Mouse (Mus musculus): ENCODE measurements at regions not wholly inside any gene's neighbourhood (a gene's known extent, or its start where the extent isn't known, plus 50 kb on each side); places are given as distances from the start of the nearest gene placed in this dataset.
A peak's percentile ranks its signal among the peaks of the same experiment; 100 is the strongest.

DNA sequence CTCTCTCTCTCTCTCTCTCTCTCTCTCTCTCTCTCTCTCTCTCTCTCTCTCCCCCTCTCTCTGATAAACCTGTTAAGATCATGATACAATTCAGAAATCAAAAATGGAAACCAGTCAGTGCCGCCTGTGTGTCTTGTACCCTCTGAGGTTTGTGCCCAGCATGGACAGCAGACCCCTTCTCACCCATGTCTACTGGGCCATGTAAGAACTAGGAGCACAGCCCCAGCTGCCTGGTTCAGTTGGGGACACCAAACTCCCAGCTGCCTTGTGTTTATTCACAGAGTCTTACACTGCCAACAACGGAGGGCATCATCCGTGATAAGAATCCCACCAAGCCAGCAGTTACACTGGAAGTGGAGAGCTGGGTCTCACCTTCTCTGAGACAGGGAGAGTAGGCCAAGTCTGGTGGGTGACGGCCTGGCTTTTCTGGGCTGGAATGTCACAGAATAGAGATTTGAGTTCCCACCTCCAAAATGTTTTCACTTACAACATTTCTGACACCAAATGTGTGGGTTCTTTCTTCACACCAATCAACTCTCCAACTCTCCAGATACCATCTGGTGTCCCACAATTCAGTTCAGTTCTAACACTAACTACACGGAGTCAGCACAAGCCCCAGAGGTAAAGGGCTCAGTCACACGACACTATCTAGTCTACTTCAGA is 92.2 kb upstream of the Oxgr1 start:
- Histone ChIP-seq H3K27me3 (ENCODE audit: control insufficient read depth, insufficient read depth, low read length) (no peaks in the 10 kb centered on the region), H3K4me1 (replicated peaks; ENCODE audit: control insufficient read depth, insufficient read depth, low read length) (peaks cover 5% of the 10 kb centered on the region; the same call in 1 of the 2 replicates), H3K4me2 (replicated peaks) (no peak overlapping the region), H3K27ac (no peak overlapping the region), H3K9me3 (ENCODE audit: control insufficient read depth, low read length) (no peaks in the 10 kb centered on the region), H3K36me3 (replicated peaks; ENCODE audit: control insufficient read depth, insufficient read depth) (no peaks in the 10 kb centered on the region), H3K9ac (no peak overlapping the region), H3K4me3 (replicated peaks; ENCODE audit: low read length) (no peak overlapping the region)
- ATAC-seq (ENCODE audit: low FRiP score): no peak
- DNase-seq (ENCODE audit: low spot score): no peak
- WGBS: 91% methylated on average over 6 of the region's 6 CpGs

GRCm38 (mm10) chr14:120135198-120135597 is 93.0 kb upstream of the Oxgr1 start:
- no peak overlapping the region for H3K4me2 ChIP-seq (replicated peaks)

DNA sequence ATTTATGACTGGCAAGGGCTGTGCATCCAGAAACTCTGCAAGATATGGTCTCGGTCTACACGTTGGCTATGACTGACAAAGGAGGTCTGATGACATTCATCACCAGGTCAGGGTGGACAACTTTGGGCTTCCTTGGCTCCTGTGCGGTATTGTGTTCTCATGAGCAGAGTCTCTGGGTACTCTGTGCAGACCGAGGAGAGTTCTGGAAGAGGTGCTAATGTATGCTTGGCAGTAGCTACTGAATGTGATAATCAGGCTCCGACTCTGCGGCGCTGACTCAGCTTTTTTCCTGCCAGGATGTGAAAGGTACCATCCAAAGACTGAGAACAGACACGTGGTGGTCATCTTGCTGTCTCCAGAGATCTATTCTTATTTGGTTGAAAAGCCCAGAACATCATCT is 94.5 kb upstream of the Oxgr1 start:
- 88% methylated on average over 8 of the region's 8 CpGs for WGBS
- no peaks in the 10 kb centered on the region for H3K9me3 ChIP-seq (ENCODE audit: control insufficient read depth, low read length)
- no peak for ATAC-seq (ENCODE audit: low FRiP score)

More at GRCm38 (mm10) chr14:120135198-120135597, 93.0 kb upstream of the Oxgr1 start:
- no peak overlapping the region for H3K27ac ChIP-seq
- 72% methylated on average over 5 of the region's 5 CpGs for WGBS
- ATAC-seq (ENCODE audit: low FRiP score): no peak
- H3K4me3 ChIP-seq (replicated peaks; ENCODE audit: low read length): no peak overlapping the region
- no peaks in the 10 kb centered on the region for H3K9me3 ChIP-seq (ENCODE audit: control insufficient read depth, low read length)
- no peaks in the 10 kb centered on the region for H3K27me3 ChIP-seq (ENCODE audit: control insufficient read depth, insufficient read depth, low read length)
- H3K9ac ChIP-seq: no peak overlapping the region
- peaks cover 9% of the 10 kb centered on the region; the same call in 1 of the 2 replicates for H3K4me1 ChIP-seq (replicated peaks; ENCODE audit: control insufficient read depth, insufficient read depth, low read length)
- H3K36me3 ChIP-seq (replicated peaks; ENCODE audit: control insufficient read depth, insufficient read depth): no peaks in the 10 kb centered on the region
- DNase-seq (ENCODE audit: low spot score): no peak

GRCm38 (mm10) chr14:120137680-120138136 is 95.5 kb upstream of the Oxgr1 start:
- Histone ChIP-seq H3K9me3 (ENCODE audit: control insufficient read depth, low read length) (no peaks in the 10 kb centered on the region), H3K27me3 (ENCODE audit: control insufficient read depth, insufficient read depth, low read length) (no peaks in the 10 kb centered on the region), H3K9ac (no peak overlapping the region), H3K36me3 (replicated peaks; ENCODE audit: control insufficient read depth, insufficient read depth) (no peaks in the 10 kb centered on the region), H3K4me1 (replicated peaks; ENCODE audit: control insufficient read depth, insufficient read depth, low read length) (peaks cover 16% of the 10 kb centered on the region; the same call in 1 of the 2 replicates), H3K4me3 (replicated peaks; ENCODE audit: low read length) (peak overlapping the region; percentile 14), H3K27ac (no peak overlapping the region), H3K4me2 (replicated peaks) (peak overlapping the region; percentile 43)
- peak; percentile 86 for ATAC-seq (ENCODE audit: low FRiP score)
- under 1% methylated on average over 21 of the region's 21 CpGs for WGBS
- DNase-seq (ENCODE audit: low spot score): peak; percentile 94

More for the DNA sequence above, 94.5 kb upstream of the Oxgr1 start:
- Histone ChIP-seq H3K36me3 (replicated peaks; ENCODE audit: control insufficient read depth, insufficient read depth) (no peaks in the 10 kb centered on the region), H3K4me1 (replicated peaks; ENCODE audit: control insufficient read depth, insufficient read depth, low read length) (peaks cover 16% of the 10 kb centered on the region; the same call in 1 of the 2 replicates), H3K4me3 (replicated peaks; ENCODE audit: low read length) (no peak overlapping the region), H3K27me3 (ENCODE audit: control insufficient read depth, insufficient read depth, low read length) (no peaks in the 10 kb centered on the region), H3K27ac (no peak overlapping the region), H3K9ac (no peak overlapping the region), H3K4me2 (replicated peaks) (no peak overlapping the region)
- no peak for DNase-seq (ENCODE audit: low spot score)

DNA sequence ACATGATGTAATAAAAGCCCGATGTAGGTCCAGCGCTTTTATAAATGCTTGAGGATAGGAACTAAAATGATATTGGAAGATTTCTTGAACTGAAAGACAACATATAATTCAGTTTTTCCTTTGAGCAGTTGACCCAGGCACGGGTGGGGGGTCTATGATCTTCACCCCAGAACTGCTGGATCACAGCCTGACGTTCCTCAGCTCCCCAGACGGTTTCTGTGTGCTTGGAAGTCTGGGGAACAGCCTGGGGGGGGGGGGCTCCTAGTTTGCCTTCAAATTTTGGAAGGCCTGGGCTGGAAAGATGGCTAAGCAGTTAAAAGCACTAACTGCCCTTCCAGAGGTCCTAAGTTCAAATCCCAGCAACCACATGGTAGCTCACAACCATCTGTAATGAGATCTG is 96.3 kb upstream of the Oxgr1 start:
- no peaks in the 10 kb centered on the region for H3K9me3 ChIP-seq (ENCODE audit: control insufficient read depth, low read length)
- no peak overlapping the region for H3K4me2 ChIP-seq (replicated peaks)
- DNase-seq (ENCODE audit: low spot score) (no peak), ATAC-seq (ENCODE audit: low FRiP score) (no peak)
- no peak overlapping the region for H3K27ac ChIP-seq
- H3K4me1 ChIP-seq (replicated peaks; ENCODE audit: control insufficient read depth, insufficient read depth, low read length): peaks cover 16% of the 10 kb centered on the region; the same call in 1 of the 2 replicates
- WGBS: 70% methylated on average over 5 of the region's 5 CpGs
- H3K9ac ChIP-seq: no peak overlapping the region
- H3K27me3 ChIP-seq (ENCODE audit: control insufficient read depth, insufficient read depth, low read length): no peaks in the 10 kb centered on the region
- no peak overlapping the region for H3K4me3 ChIP-seq (replicated peaks; ENCODE audit: low read length)
- no peaks in the 10 kb centered on the region for H3K36me3 ChIP-seq (replicated peaks; ENCODE audit: control insufficient read depth, insufficient read depth)

- DNase-seq (ENCODE audit: low spot score): no peak
- no peak overlapping the region for H3K9ac ChIP-seq
- 79% methylated on average over 14 of the region's 14 CpGs for WGBS
- no peak overlapping the region for H3K27ac ChIP-seq
- H3K4me2 ChIP-seq (replicated peaks): no peak overlapping the region
- H3K36me3 ChIP-seq (replicated peaks; ENCODE audit: control insufficient read depth, insufficient read depth): no peaks in the 10 kb centered on the region
- no peaks in the 10 kb centered on the region for H3K9me3 ChIP-seq (ENCODE audit: control insufficient read depth, low read length)
- H3K27me3 ChIP-seq (ENCODE audit: control insufficient read depth, insufficient read depth, low read length): no peaks in the 10 kb centered on the region
- no peak overlapping the region for H3K4me3 ChIP-seq (replicated peaks; ENCODE audit: low read length)
- no peak for ATAC-seq (ENCODE audit: low FRiP score)
- H3K4me1 ChIP-seq (replicated peaks; ENCODE audit: control insufficient read depth, insufficient read depth, low read length): peaks cover 16% of the 10 kb centered on the region; the same call in 1 of the 2 replicates
Measured at GRCm38 (mm10) chr14:120139256-120139655, 97.0 kb upstream of the Oxgr1 start.

GRCm38 (mm10) chr14:120139671-120140071 is 97.4 kb upstream of the Oxgr1 start:
- Histone ChIP-seq H3K27me3 (ENCODE audit: control insufficient read depth, insufficient read depth, low read length) (no peaks in the 10 kb centered on the region), H3K27ac (no peak overlapping the region), H3K9ac (no peak overlapping the region), H3K4me3 (replicated peaks; ENCODE audit: low read length) (no peak overlapping the region), H3K4me1 (replicated peaks; ENCODE audit: control insufficient read depth, insufficient read depth, low read length) (peaks cover 16% of the 10 kb centered on the region; the same call in 1 of the 2 replicates), H3K36me3 (replicated peaks; ENCODE audit: control insufficient read depth, insufficient read depth) (no peaks in the 10 kb centered on the region), H3K9me3 (ENCODE audit: control insufficient read depth, low read length) (no peaks in the 10 kb centered on the region), H3K4me2 (replicated peaks) (no peak overlapping the region)
- WGBS: 34% methylated on average over 16 of the region's 16 CpGs
- DNase-seq (ENCODE audit: low spot score) (no peak), ATAC-seq (ENCODE audit: low FRiP score) (no peak)

GRCm38 (mm10) chr14:120140211-120140610 is 98.0 kb upstream of the Oxgr1 start:
- Histone ChIP-seq H3K27me3 (ENCODE audit: control insufficient read depth, insufficient read depth, low read length) (no peaks in the 10 kb centered on the region), H3K27ac (no peak overlapping the region), H3K9me3 (ENCODE audit: control insufficient read depth, low read length) (no peaks in the 10 kb centered on the region), H3K4me1 (replicated peaks; ENCODE audit: control insufficient read depth, insufficient read depth, low read length) (peaks cover 16% of the 10 kb centered on the region; the same call in 1 of the 2 replicates), H3K36me3 (replicated peaks; ENCODE audit: control insufficient read depth, insufficient read depth) (no peaks in the 10 kb centered on the region), H3K4me3 (replicated peaks; ENCODE audit: low read length) (no peak overlapping the region), H3K4me2 (replicated peaks) (no peak overlapping the region), H3K9ac (no peak overlapping the region)
- 88% methylated on average over 8 of the region's 8 CpGs for WGBS
- ATAC-seq (ENCODE audit: low FRiP score) (no peak), DNase-seq (ENCODE audit: low spot score) (no peak)

DNA sequence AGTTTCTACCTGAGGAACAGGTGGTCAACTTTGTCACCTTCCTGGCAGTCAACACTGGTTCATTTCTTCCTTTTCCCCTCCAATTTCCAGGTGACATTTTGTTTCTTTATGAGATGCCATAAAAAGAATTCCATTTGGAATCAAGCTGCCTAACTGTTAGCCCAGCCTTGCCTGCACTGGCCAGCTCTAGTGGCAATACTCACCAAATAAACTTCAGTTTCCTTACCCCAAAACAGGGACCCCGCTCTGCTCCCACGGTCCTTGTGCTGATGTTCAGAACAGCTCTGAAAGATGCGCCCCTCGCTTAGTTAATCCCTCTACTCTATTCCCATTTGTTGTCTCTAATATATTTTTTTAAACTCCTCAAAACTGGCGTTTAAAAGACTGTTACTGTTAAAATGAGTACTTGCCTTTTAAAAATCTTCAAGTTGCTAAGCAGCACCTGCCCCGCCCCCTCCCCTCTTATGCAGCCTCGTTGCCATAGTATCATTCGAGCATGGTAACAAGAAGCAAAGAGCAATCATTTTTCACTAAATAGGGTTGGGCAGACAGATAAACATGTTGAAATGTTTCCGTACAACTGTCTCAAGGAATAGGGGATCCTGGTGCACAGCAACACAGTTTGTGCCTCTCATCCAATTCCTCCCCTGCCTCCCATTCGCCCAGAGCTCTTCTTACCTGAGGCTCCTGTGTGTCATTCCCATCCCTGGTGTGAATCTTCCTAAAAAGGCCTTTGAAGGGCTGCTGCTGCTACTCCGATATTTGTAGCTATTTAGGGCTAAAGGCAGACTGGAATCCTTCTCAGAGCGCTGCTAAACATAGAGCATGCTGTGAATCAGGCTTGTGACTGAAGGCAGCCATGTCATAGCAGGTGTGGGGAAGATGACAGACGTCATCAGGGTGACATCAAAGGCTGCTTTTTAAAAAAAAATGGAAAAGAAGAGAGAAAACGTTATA is 98.8 kb upstream of the Oxgr1 start:
- peak; percentile 41 for DNase-seq (ENCODE audit: low spot score)
- Histone ChIP-seq H3K4me1 (replicated peaks; ENCODE audit: control insufficient read depth, insufficient read depth, low read length) (peaks cover 16% of the 10 kb centered on the region; the same call in 1 of the 2 replicates), H3K36me3 (replicated peaks; ENCODE audit: control insufficient read depth, insufficient read depth) (no peaks in the 10 kb centered on the region), H3K4me3 (replicated peaks; ENCODE audit: low read length) (no peak overlapping the region), H3K27ac (no peak overlapping the region), H3K9me3 (ENCODE audit: control insufficient read depth, low read length) (no peaks in the 10 kb centered on the region), H3K9ac (no peak overlapping the region), H3K4me2 (replicated peaks) (no peak overlapping the region), H3K27me3 (ENCODE audit: control insufficient read depth, insufficient read depth, low read length) (no peaks in the 10 kb centered on the region)
- 62% methylated on average over 14 of the region's 14 CpGs for WGBS
- ATAC-seq (ENCODE audit: low FRiP score): no peak

Measured in hindbrain, embryonic 14.5 days (tissue).